Mouse (Mus musculus) bone marrow, adult 2 months (tissue): ENCODE data around the gene Bag3. TPM values are rescaled to one million over a fixed set of nuclear protein-coding genes. Genes with fewer than 3 reads are reported as not detected.

Experiments used
- H3K27ac ChIP-seq: fragments of 200-500 bp; 2 replicates; pipeline ENCODE4 v1.5.1; 2012; ENCODE audit warnings: low read depth, mild to moderate bottlenecking, control low read depth, inconsistent platforms, low read length; ENCODE audit not compliant: control insufficient read depth, poor library complexity, insufficient read depth
- H3K4me1 ChIP-seq: fragments of 200-500 bp; 2 replicates; pipeline ENCODE4 v1.6.1; 2011; ENCODE audit warnings: low read length; ENCODE audit not compliant: control insufficient read depth, insufficient read depth
- H3K4me3 ChIP-seq: fragments of 200-500 bp; replicated peaks from 2 replicates; pipeline ENCODE3; 2011; ENCODE audit warnings: mild to moderate bottlenecking, low read depth, low read length, control low read depth; ENCODE audit not compliant: control insufficient read depth
- CTCF ChIP-seq: fragments of 200-500 bp; IDR thresholded peaks from 2 replicates; pipeline ENCODE4 v1.5.1; 2011; ENCODE audit warnings: low read length, control low read depth; ENCODE audit not compliant: control insufficient read depth, insufficient read depth
- POLR2A ChIP-seq: fragments of 200-500 bp; IDR thresholded peaks from 2 replicates; pipeline ENCODE4 v1.6.1; 2011; ENCODE audit warnings: low read depth, mild to moderate bottlenecking, control low read depth, low read length, borderline replicate concordance; ENCODE audit not compliant: control insufficient read depth
- WGBS: fragments of 180-500 bp; shearing (Covaris S2); methylation state at CpG from one replicate; pipeline ENCODE4 v1.1.7; 2018; 5-methylcytosine and 5-hydroxymethylcytosine counted together
- polyA plus RNA-seq: library from polyadenylated mRNA; stranded (reverse); fragments of >200 nt; gene quantifications from 2 replicates; pipeline ENCODE4 v1.2.4, GENCODE M21; 2011; ENCODE audit warnings: low replicate concordance; ENCODE audit not compliant: missing spikeins, insufficient read depth, insufficient read length

The Bag3 gene
- polyA plus RNA-seq, 1 experiment = 10.6 TPM

GRCm38 (mm10) chr7:128531031-128531430 is 7.6 kb downstream of the Bag3 start:
- Histone ChIP-seq H3K4me1 (no peaks in the 10 kb centered on the region), H3K27ac (no peak overlapping the region), H3K4me3 (no peak overlapping the region)
- WGBS = 90% methylated on average over 11 of the region's 11 CpGs
- TF ChIP-seq POLR2A (no peak), CTCF (no peak)

- H3K4me3 ChIP-seq = no peak overlapping the region
- TF ChIP-seq POLR2A (no peak), CTCF (no peak)
- H3K4me1 ChIP-seq = no peaks in the 10 kb centered on the region
- H3K27ac ChIP-seq = no peak overlapping the region
- 28% methylated on average over 6 of the region's 6 CpGs for WGBS
These were observed 8.5 kb downstream of the Bag3 start for GRCm38 (mm10) chr7:128531929-128532328.

GRCm38 (mm10) chr7:128532441-128533166 is 9.2 kb downstream of the Bag3 start:
- H3K4me1 ChIP-seq = no peaks in the 10 kb centered on the region
- no peak overlapping the region for H3K4me3 ChIP-seq
- TF ChIP-seq POLR2A (no peak), CTCF (no peak)
- H3K27ac ChIP-seq = no peak overlapping the region
- 73% methylated on average over 6 of the region's 6 CpGs for WGBS

DNA sequence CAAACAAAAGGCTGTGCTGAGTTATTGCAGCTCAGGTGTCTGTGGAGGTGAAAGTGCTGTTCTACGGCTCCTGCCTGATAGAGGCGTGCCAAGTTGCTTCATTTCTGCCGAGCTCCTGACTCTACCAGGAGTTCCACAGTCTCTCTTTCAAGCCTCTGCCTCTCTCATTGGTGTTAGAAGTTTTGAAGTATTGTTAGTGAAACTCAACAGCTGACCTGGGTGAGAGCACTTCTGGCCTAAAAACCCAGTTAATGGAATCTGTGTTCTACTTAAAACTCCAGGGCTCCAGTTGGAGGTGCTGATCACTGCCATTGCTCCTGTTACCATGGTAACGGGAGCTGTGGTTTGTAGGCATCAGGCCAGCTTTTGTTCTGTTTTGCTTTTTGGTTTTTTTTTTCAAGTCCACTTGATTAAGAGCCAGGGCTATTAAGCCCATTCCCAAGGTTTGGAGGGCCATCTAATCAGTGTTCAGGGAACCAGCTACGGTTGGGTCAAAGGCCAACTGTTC is 11.6 kb downstream of the Bag3 start:
- Histone ChIP-seq H3K4me1 (no peaks in the 10 kb centered on the region), H3K4me3 (no peak overlapping the region), H3K27ac (no peak overlapping the region)
- TF ChIP-seq CTCF (no peak), POLR2A (no peak)
- 62% methylated on average over 5 of the region's 5 CpGs for WGBS

DNA sequence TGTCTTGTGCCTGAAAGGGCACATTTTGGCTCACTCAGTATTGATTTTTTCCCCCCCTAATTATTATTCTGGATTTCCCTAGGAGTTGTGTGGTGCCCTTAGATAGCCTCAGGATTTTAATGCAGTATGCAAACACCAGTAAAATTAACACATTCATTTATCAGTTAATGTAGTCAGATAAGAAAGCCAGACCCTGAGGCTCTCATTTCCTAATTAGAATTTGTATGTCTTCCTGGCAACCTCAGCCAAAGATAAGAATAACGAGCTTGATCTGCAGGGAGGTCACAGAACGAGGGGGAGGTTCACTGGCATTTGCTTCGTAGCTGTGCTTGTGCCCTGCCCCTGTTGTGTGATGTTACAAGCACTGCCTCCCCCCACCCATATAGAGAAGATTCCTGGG is 12.7 kb downstream of the Bag3 start:
- H3K27ac ChIP-seq = no peak overlapping the region
- no peak overlapping the region for H3K4me3 ChIP-seq
- WGBS = 52% methylated on average over 3 of the region's 3 CpGs
- TF ChIP-seq CTCF (no peak), POLR2A (no peak)
- no peaks in the 10 kb centered on the region for H3K4me1 ChIP-seq

DNA sequence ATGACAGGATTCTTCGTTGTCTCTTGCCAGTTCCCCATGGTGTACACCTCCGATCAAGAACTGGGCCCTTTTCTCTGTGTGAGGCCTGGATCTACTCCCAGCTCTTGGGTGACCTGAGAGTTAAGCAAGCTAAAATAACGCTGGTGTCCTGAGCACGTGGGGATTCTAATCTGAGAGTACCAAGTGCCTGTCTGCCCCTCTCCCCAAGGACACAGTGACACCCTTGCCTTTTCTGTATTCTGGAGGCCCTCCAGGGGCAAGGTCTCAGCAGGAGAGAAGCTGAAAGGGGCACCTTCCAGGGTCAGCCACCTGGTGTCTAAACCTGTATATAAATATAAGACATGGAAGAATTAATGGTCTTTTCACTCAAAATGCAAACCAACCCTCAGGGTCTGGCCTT is 14.3 kb downstream of the Bag3 start:
- H3K4me3 ChIP-seq = no peak overlapping the region
- H3K4me1 ChIP-seq = no peaks in the 10 kb centered on the region
- TF ChIP-seq CTCF (no peak), POLR2A (no peak)
- no peak overlapping the region for H3K27ac ChIP-seq
- 76% methylated on average over 4 of the region's 4 CpGs for WGBS

DNA sequence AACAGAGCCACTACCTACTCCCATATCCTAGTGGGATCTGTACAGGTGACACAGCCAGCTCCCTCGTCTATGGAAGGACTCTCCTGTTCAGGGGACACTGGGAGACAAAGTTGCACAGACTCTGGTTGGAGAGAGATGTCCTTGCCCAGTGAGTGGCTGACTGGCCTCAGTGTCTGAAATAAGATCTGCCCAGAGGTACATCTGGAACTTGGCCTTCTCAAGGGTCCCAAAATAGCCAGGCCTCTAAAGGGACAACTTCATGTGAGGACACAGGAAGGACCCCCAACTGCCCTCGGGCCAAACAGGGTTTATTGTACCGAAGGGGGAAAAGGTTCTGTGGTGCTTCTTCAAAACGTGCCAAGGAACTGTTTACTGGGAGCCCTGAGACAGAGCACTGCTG is 14.8 kb downstream of the Bag3 start:
- no peak for TF ChIP-seq CTCF
- no peak for TF ChIP-seq POLR2A
- 76% methylated on average over 4 of the region's 4 CpGs for WGBS
- no peaks in the 10 kb centered on the region for H3K4me1 ChIP-seq

GRCm38 (mm10) chr7:128538769-128539168 is 15.4 kb downstream of the Bag3 start:
- no peaks in the 10 kb centered on the region for H3K4me1 ChIP-seq
- WGBS = 59% methylated on average over 5 of the region's 5 CpGs
- TF ChIP-seq CTCF = no peak
- TF ChIP-seq POLR2A = no peak
- no peak overlapping the region for H3K27ac ChIP-seq
- no peak overlapping the region for H3K4me3 ChIP-seq

More for the DNA sequence above, 14.8 kb downstream of the Bag3 start:
- H3K27ac ChIP-seq = no peak overlapping the region
- H3K4me3 ChIP-seq = no peak overlapping the region
